Mouse (Mus musculus) spleen, postnatal 10 days (tissue): Measurements from ENCODE around the gene D5Ertd579e.

Experiments
- DNase-seq, 2 experiments: peaks; one replicate each; pipeline ENCODE4 v3.0.0; 2021 to 2022; ENCODE audit warnings: low spot score in 2 of 2

The D5Ertd579e gene

GRCm38 (mm10) chr5:36608939-36609499 lies 86.8 kb downstream of the D5Ertd579e start:
- DNase-seq, result no peak

GRCm38 (mm10) chr5:36603031-36603430 lies 92.8 kb downstream of the D5Ertd579e start:
- DNase-seq, result peak; percentile 48 to 80

GRCm38 (mm10) chr5:36602028-36602427 lies 93.8 kb downstream of the D5Ertd579e start:
- no peak for DNase-seq

GRCm38 (mm10) chr5:36601492-36601891 lies 94.3 kb downstream of the D5Ertd579e start:
- DNase-seq, result no peak

- DNase-seq, result no peak
Measured at GRCm38 (mm10) chr5:36598883-36599282, 96.9 kb downstream of the D5Ertd579e start.

GRCm38 (mm10) chr5:36597653-36598052 lies 98.2 kb downstream of the D5Ertd579e start:
- DNase-seq, result no peak

GRCm38 (mm10) chr5:36596225-36596624 lies 99.6 kb downstream of the D5Ertd579e start:
- no peak for DNase-seq

GRCm38 (mm10) chr5:36595115-36595514 lies 100.7 kb downstream of the D5Ertd579e start:
- no peak for DNase-seq

GRCm38 (mm10) chr5:36594344-36594743 lies 101.5 kb downstream of the D5Ertd579e start:
- DNase-seq, result no peak

GRCm38 (mm10) chr5:36593176-36593575 lies 102.6 kb downstream of the D5Ertd579e start, which contains the start of gene Tbc1d14:
Tbc1d14 (minus strand) TSS chr5:36593276.
- DNase-seq, result no peak

GRCm38 (mm10) chr5:36590499-36590920 lies 105.3 kb downstream of the D5Ertd579e start:
- DNase-seq, result no peak

GRCm38 (mm10) chr5:36584299-36584698 lies 111.5 kb downstream of the D5Ertd579e start:
- peak; percentile 18 to 42 for DNase-seq

- DNase-seq, result peak; percentile 99 to 100
Measured at GRCm38 (mm10) chr5:36581924-36582642, 113.7 kb downstream of the D5Ertd579e start.

GRCm38 (mm10) chr5:36581259-36581923 lies 114.4 kb downstream of the D5Ertd579e start:
- DNase-seq, result no peak

- DNase-seq, result no peak
Measured at GRCm38 (mm10) chr5:36579967-36580366, 115.9 kb downstream of the D5Ertd579e start.

GRCm38 (mm10) chr5:36578982-36579381 lies 116.8 kb downstream of the D5Ertd579e start:
- no peak for DNase-seq

- DNase-seq, result no peak
Measured at GRCm38 (mm10) chr5:36576457-36576856, 119.4 kb downstream of the D5Ertd579e start.

GRCm38 (mm10) chr5:36575745-36576144 lies 120.1 kb downstream of the D5Ertd579e start:
- no peak for DNase-seq

- DNase-seq, result no peak
Measured at GRCm38 (mm10) chr5:36575227-36575626, 120.6 kb downstream of the D5Ertd579e start.

GRCm38 (mm10) chr5:36574147-36574870 lies 121.5 kb downstream of the D5Ertd579e start:
- peak in 1 of 2 experiments; percentile 44 for DNase-seq

- peak in 1 of 2 experiments; percentile 45 for DNase-seq
Measured at GRCm38 (mm10) chr5:36573354-36573753, 122.5 kb downstream of the D5Ertd579e start.

- no peak for DNase-seq
Measured at GRCm38 (mm10) chr5:36571371-36571770, 124.5 kb downstream of the D5Ertd579e start.
